Mouse (Mus musculus) lung, adult 18-20 months (tissue): Measurements from ENCODE around the gene Scfd2.

Source experiments
- DNase-seq, 2 experiments: peaks; one replicate each; pipeline ENCODE4 v3.0.0; 2022; ENCODE audit warnings: mixed read lengths in 2 of 2

Scfd2 gene

DNA sequence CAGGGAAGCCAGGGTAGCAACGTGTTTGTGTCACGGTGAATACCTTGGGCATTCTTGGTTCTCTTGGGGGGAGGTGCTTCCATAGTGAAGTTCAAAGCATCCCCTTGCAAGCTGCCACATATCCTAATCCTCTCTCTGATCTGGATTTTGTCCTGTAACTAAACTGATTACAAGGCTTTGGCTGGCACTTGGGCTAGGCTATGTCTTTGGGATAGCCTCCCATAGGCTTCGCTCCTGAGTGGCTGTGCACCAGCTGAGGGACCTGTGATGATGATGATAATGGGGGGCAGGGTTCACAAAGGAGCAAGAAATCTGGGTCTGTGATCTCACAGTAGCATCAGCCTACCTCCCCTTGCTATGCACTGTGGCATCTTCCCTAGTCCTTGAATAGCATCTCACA is 369.5 kb downstream of the Scfd2 start:
- DNase-seq, result no peak

DNA sequence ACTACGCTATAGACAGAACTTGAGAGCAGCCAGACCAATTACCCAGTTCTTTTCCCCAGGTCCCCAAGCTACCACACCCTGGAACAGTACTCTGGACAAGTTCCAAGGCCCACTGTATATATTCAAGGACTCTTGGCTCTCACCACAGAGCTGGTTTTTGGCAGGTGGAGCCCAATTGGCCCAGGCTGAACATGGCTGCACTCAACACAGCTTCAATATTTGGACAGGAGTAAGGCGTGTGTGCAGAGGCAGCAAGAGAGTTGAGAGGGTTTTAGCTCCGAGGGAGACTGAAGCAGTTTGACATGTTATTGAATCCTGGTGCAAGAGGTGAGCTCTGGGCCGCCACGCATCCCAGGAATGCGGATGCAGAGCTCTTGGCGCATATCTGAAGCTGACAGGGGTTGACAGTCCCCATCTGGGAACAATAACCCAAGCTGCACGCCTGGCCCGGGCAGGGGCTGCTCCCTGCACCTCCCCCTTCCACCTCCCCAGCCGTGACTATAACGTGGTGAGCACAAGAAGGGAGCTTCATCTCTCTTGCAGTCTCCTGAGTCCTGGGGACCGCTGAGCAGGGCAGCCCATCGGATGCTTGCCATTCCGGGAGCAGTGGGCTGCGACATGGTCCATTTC is 370.1 kb downstream of the Scfd2 start:
- peak; percentile 86 to 93 for DNase-seq

DNA sequence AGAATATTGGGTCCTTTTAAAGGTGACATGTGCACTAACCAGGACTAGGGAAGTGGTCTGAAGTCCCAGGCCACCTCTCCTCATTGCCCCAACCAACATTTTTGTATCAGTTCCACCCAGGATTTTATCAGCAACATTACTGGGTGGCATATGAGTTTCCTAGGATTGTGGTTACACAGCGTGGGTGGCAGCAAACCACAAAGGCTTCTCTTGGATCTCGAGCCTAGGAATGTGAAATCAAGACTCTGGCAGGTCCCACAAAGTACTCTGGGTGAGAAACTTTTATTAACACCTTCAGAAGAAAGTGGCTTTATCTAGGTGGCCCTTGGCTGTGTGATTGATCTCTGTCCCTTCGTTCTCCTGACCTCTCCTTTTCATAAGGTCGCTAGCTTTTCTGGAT is 371.2 kb downstream of the Scfd2 start:
- no peak for DNase-seq

DNA sequence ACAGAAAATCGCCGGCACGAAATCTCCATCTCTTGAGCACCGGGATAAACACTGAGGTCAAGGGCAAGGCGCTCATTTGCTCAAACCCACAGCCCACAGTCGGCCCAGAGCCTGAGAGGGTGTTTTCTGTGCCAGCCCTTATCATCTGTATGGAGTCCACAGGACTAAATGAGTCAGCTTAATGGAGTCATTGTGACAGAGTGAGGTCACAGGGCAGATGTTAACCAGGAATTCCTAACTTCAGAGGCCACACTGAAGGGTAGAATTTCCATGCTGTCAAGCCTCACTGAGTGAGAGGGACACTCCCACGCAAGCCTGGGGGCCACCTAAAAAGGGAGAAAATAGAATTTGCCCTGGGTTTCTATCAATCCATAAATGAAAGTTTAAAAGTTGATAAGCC is 371.7 kb downstream of the Scfd2 start:
- peak in 1 of 2 experiments; percentile 43 for DNase-seq

DNA sequence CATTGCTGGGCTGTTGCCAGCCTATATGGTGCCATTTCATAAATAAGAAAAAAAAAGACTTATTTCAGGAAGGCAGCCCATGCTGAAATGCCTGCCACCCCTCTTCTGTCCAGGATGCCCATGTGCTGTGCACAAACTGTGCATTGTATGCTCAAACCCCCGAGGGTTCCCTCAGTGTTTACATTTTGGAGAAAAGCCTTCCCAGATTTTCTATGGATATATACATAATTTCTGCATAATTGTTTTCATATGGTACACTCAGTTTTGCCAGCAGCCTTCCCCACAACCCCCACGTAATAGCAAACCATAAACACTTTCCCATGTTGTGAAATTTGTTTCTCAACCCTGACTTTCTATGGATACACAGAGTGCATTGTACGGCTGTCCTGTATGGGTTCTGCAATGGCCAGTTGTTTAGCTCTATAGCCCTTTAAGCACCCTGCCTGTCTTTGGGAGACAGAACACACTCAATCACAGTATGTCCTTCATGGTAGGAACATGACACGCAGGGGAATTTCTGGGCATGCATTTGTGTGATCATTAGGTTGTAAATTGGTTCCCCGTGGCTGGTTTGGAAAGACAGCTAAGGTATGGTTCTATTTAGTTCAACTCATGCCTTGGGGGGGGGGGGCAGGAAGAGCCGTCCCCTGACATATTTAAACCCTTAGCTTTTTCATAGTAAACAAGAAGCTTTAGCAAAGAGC is 372.5 kb downstream of the Scfd2 start:
- DNase-seq, result no peak

DNA sequence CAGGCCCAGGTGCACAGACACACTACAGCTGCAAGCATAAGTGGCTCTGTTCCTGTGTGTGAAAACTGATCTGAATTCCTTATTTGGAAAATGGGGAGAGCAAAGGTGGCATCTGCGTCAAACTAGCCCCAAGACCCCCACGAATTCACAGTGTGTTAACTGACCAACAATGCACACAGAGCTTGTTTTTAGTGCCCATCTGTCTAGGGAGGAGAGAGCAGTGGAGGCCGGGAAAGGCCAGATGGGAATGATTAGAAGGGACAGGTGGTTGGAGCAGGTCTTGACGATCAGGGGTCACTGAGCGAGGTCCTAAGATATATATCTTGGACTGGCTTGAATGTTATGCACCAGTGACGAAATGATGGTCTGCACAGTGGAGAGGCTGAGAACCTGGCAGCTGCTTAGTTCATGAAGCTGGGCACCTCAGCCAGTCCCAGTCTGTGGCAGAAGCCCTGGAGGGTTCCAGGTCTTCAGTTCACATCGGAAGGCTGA is 375.7 kb downstream of the Scfd2 start:
- no peak for DNase-seq
